Mouse (Mus musculus): ENCODE results near the gene B4galnt3. TPM values are rescaled to one million over a fixed set of nuclear protein-coding genes. Genes with fewer than 3 reads are reported as not detected.
A peak's percentile ranks its signal among the peaks of the same experiment; 100 is the strongest.
"Not testable (repeated sequence)": the region's sequence is repeated elsewhere in the genome, so short reads cannot be mapped to it uniquely, and the experiment has no call there.

B4galnt3 gene
- polyA plus RNA-seq, 1 experiment from 2014 or later, result 0.13 TPM

- H3K4me3 ChIP-seq, result no peak overlapping the region
- no peak overlapping the region for H3K27ac ChIP-seq (replicated peaks)
- peaks cover 3% of the 10 kb centered on the region; the same call in 1 of the 2 replicates for H3K27me3 ChIP-seq
- H3K9me3 ChIP-seq, result no peaks in the 10 kb centered on the region
- H3K4me2 ChIP-seq (replicated peaks), result peak overlapping the region; percentile 33
- 31% methylated on average over 16 of the region's 16 CpGs for WGBS
- H3K9ac ChIP-seq (replicated peaks), result no peak overlapping the region
- no peak for ATAC-seq (ENCODE audit: low FRiP score, low read depth)
- 0 out of 2 replicates have a peak, but pooled peaks cover 2% of the 10 kb centered on the region for H3K4me1 ChIP-seq
- no peaks in the 10 kb centered on the region for H3K36me3 ChIP-seq
These were observed 8.5 kb upstream of the B4galnt3 start for GRCm38 (mm10) chr6:120302755-120303316.

GRCm38 (mm10) chr6:120301137-120301536 is 6.8 kb upstream of the B4galnt3 start:
- Histone ChIP-seq H3K9me3 (no peaks in the 10 kb centered on the region), H3K27me3 (peaks cover 5% of the 10 kb centered on the region), H3K4me1 (0 out of 2 replicates have a peak, but pooled peaks cover 2% of the 10 kb centered on the region), H3K4me3 (no peak overlapping the region), H3K9ac (replicated peaks) (no peak overlapping the region), H3K27ac (replicated peaks) (no peak overlapping the region), H3K4me2 (replicated peaks) (no peak overlapping the region), H3K36me3 (no peaks in the 10 kb centered on the region)
- 40% methylated on average over 6 of the region's 6 CpGs for WGBS
- ATAC-seq (ENCODE audit: low FRiP score, low read depth), result no peak

GRCm38 (mm10) chr6:120296589-120296988 is 2.2 kb upstream of the B4galnt3 start:
- ATAC-seq (ENCODE audit: low FRiP score, low read depth); H3K27ac ChIP-seq (replicated peaks); H3K9ac ChIP-seq (replicated peaks); H3K4me3 ChIP-seq; H3K9me3 ChIP-seq; H3K36me3 ChIP-seq; H3K4me1 ChIP-seq; H3K4me2 ChIP-seq (replicated peaks): not testable (repeated sequence)
- 84% methylated on average over 2 of the region's 2 CpGs for WGBS
- H3K27me3 ChIP-seq, result peaks cover 46% of the 10 kb centered on the region

- Histone ChIP-seq H3K27me3 (peaks cover 47% of the 10 kb centered on the region), H3K4me2 (replicated peaks) (peak overlapping the region; percentile 85), H3K9ac (replicated peaks) (peak overlapping the region; percentile 60), H3K4me1 (peaks cover 4% of the 10 kb centered on the region), H3K36me3 (no peaks in the 10 kb centered on the region), H3K4me3 (peak overlapping the region; percentile 71), H3K9me3 (no peaks in the 10 kb centered on the region), H3K27ac (replicated peaks) (no peak overlapping the region)
- no peak for ATAC-seq (ENCODE audit: low FRiP score, low read depth)
- under 1% methylated on average over 16 of the region's 16 CpGs for WGBS
These were observed 400 bp upstream of the B4galnt3 start for GRCm38 (mm10) chr6:120294785-120295133.

GRCm38 (mm10) chr6:120291396-120292009 is 2.9 kb downstream of the B4galnt3 start:
- Histone ChIP-seq H3K4me3 (no peak overlapping the region), H3K36me3 (no peaks in the 10 kb centered on the region), H3K4me2 (replicated peaks) (no peak overlapping the region), H3K4me1 (peaks cover 4% of the 10 kb centered on the region), H3K27ac (replicated peaks) (no peak overlapping the region), H3K27me3 (peaks cover 47% of the 10 kb centered on the region), H3K9me3 (no peaks in the 10 kb centered on the region), H3K9ac (replicated peaks) (no peak overlapping the region)
- ATAC-seq (ENCODE audit: low FRiP score, low read depth), result no peak
- WGBS, result 85% methylated on average over 7 of the region's 7 CpGs

- no peak for ATAC-seq (ENCODE audit: low FRiP score, low read depth)
- H3K4me3 ChIP-seq, result no peak overlapping the region
- no peak overlapping the region for H3K4me2 ChIP-seq (replicated peaks)
- no peaks in the 10 kb centered on the region for H3K4me1 ChIP-seq
- 90% methylated on average over 4 of the region's 4 CpGs for WGBS
- no peak overlapping the region for H3K27ac ChIP-seq (replicated peaks)
- no peaks in the 10 kb centered on the region for H3K36me3 ChIP-seq
- H3K9me3 ChIP-seq, result no peaks in the 10 kb centered on the region
- H3K27me3 ChIP-seq, result peaks cover 28% of the 10 kb centered on the region
- no peak overlapping the region for H3K9ac ChIP-seq (replicated peaks)
These were observed 4.9 kb downstream of the B4galnt3 start for GRCm38 (mm10) chr6:120289430-120289829.

GRCm38 (mm10) chr6:120288541-120288940 is 5.8 kb downstream of the B4galnt3 start:
- WGBS, result 49% methylated on average over 7 of the region's 7 CpGs
- no peaks in the 10 kb centered on the region for H3K36me3 ChIP-seq

GRCm38 (mm10) chr6:120287279-120287678 is 7.1 kb downstream of the B4galnt3 start:
- Histone ChIP-seq H3K9me3 (no peaks in the 10 kb centered on the region), H3K4me3 (no peak overlapping the region), H3K4me2 (replicated peaks) (no peak overlapping the region), H3K27ac (replicated peaks) (no peak overlapping the region), H3K9ac (replicated peaks) (no peak overlapping the region), H3K4me1 (no peaks in the 10 kb centered on the region), H3K27me3 (peaks cover 6% of the 10 kb centered on the region; the same call in 1 of the 2 replicates), H3K36me3 (no peaks in the 10 kb centered on the region)
- 84% methylated on average over 9 of the region's 9 CpGs for whole genome bisulfite sequencing
- ATAC-seq (ENCODE audit: low FRiP score, low read depth), result no peak

More at GRCm38 (mm10) chr6:120288541-120288940, 5.8 kb downstream of the B4galnt3 start:
- H3K9ac ChIP-seq (replicated peaks), result no peak overlapping the region
- H3K9me3 ChIP-seq, result no peaks in the 10 kb centered on the region
- ATAC-seq (ENCODE audit: low FRiP score, low read depth), result no peak
- H3K27me3 ChIP-seq, result peaks cover 19% of the 10 kb centered on the region
- no peak overlapping the region for H3K27ac ChIP-seq (replicated peaks)
- H3K4me1 ChIP-seq, result no peaks in the 10 kb centered on the region
- H3K4me3 ChIP-seq, result no peak overlapping the region
- no peak overlapping the region for H3K4me2 ChIP-seq (replicated peaks)

- 83% methylated on average over 7 of the region's 7 CpGs for WGBS
- no peak overlapping the region for H3K27ac ChIP-seq (replicated peaks)
- no peak overlapping the region for H3K4me2 ChIP-seq (replicated peaks)
- ATAC-seq (ENCODE audit: low FRiP score, low read depth), result no peak
- no peak overlapping the region for H3K4me3 ChIP-seq
- no peak overlapping the region for H3K9ac ChIP-seq (replicated peaks)
- no peaks in the 10 kb centered on the region for H3K36me3 ChIP-seq
- H3K4me1 ChIP-seq, result no peaks in the 10 kb centered on the region
- H3K9me3 ChIP-seq, result no peaks in the 10 kb centered on the region
- H3K27me3 ChIP-seq, result no peaks in the 10 kb centered on the region
These were observed 17.4 kb downstream of the B4galnt3 start for GRCm38 (mm10) chr6:120276874-120277449.

GRCm38 (mm10) chr6:120275301-120275700 is 19.1 kb downstream of the B4galnt3 start:
- Histone ChIP-seq H3K4me3 (no peak overlapping the region), H3K27ac (replicated peaks) (no peak overlapping the region), H3K4me2 (replicated peaks) (no peak overlapping the region), H3K4me1 (no peaks in the 10 kb centered on the region), H3K36me3 (no peaks in the 10 kb centered on the region), H3K9ac (replicated peaks) (no peak overlapping the region), H3K9me3 (no peaks in the 10 kb centered on the region), H3K27me3 (no peaks in the 10 kb centered on the region)
- WGBS, result 70% methylated on average over 6 of the region's 6 CpGs
- no peak for ATAC-seq (ENCODE audit: low FRiP score, low read depth)

GRCm38 (mm10) chr6:120274887-120275286 is 19.5 kb downstream of the B4galnt3 start:
- no peaks in the 10 kb centered on the region for H3K36me3 ChIP-seq

GRCm38 (mm10) chr6:120274181-120274580 is 20.2 kb downstream of the B4galnt3 start:
- no peak overlapping the region for H3K4me2 ChIP-seq (replicated peaks)
- no peak overlapping the region for H3K27ac ChIP-seq (replicated peaks)
- no peaks in the 10 kb centered on the region for H3K27me3 ChIP-seq
- WGBS, result 80% methylated on average over 8 of the region's 8 CpGs
- no peak for ATAC-seq (ENCODE audit: low FRiP score, low read depth)
- no peaks in the 10 kb centered on the region for H3K4me1 ChIP-seq
- no peak overlapping the region for H3K9ac ChIP-seq (replicated peaks)
- no peaks in the 10 kb centered on the region for H3K36me3 ChIP-seq
- no peak overlapping the region for H3K4me3 ChIP-seq
- no peaks in the 10 kb centered on the region for H3K9me3 ChIP-seq

More at GRCm38 (mm10) chr6:120274887-120275286, 19.5 kb downstream of the B4galnt3 start:
- no peaks in the 10 kb centered on the region for H3K9me3 ChIP-seq
- no peak overlapping the region for H3K9ac ChIP-seq (replicated peaks)
- ATAC-seq (ENCODE audit: low FRiP score, low read depth), result no peak
- no peaks in the 10 kb centered on the region for H3K4me1 ChIP-seq
- WGBS, result 78% methylated on average over 4 of the region's 4 CpGs
- H3K27me3 ChIP-seq, result no peaks in the 10 kb centered on the region
- no peak overlapping the region for H3K27ac ChIP-seq (replicated peaks)
- H3K4me3 ChIP-seq, result no peak overlapping the region
- H3K4me2 ChIP-seq (replicated peaks), result no peak overlapping the region
